Mouse (Mus musculus) spleen, adult 2 months (tissue): Measurements from ENCODE around the gene Fam19a2.

Experiments used
- CTCF ChIP-seq: fragments of 200-500 bp; IDR thresholded peaks from 2 replicates; pipeline ENCODE4 v1.5.1; 2011; ENCODE audit warnings: mild to moderate bottlenecking, inconsistent platforms; ENCODE audit not compliant: insufficient read depth, insufficient read length, insufficient replicate concordance; ENCODE audit errors: extremely low read depth
- POLR2A ChIP-seq: fragments of 200-500 bp; IDR thresholded peaks from 2 replicates; pipeline ENCODE4 v1.6.1; 2011; ENCODE audit warnings: low read depth, low read length, inconsistent platforms

DNA sequence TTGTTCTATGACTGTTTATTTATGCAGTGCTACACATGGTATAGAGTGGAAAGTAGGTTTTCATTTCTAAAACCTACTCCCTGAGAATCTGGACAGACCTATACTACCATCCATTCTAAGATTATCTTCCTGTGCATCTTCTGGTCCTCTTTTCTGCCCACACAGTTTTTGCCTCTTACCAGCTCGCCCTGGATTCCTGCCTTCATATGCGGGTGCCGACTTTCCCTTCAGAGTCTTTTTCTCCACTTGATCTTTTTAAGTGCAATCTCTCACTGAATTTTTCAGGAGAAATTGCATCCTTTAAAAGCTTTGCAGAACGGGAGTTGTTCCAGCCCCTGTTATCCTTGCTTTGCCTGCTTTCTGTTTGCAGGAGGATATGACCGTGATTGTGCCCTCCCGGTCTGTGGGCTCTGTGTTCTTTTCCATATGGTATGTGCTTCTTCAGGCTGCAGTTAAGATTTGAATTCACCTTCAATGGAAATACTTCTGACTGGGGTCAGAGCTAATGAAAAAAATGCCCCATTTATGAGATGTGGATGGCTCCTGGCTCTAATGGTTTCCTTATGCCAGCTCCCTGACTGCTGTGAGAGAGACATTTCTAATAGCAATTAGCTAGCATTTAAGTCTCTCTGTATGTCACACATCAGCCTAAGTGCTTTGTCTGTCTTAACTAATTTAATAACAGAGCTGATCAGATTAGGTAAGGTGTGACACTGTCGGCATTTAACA is 308.7 kb downstream of the Fam19a2 start:
- TF ChIP-seq POLR2A (no peak), CTCF (no peak)
